Mouse (Mus musculus): ENCODE results near the gene Fars2. TPM values are rescaled to one million over a fixed set of nuclear protein-coding genes. Genes with fewer than 3 reads are reported as not detected.

The Fars2 gene
- polyA plus RNA-seq, 1 experiment from 2014 or later, result 24.6 TPM

GRCm38 (mm10) chr13:36734731-36735571 lies 617.7 kb downstream of the Fars2 start, which contains the start of gene Nrn1:
Nrn1 (minus strand) TSS chr13:36735131.
- Histone ChIP-seq H3K4me2 (peak within 1 kb of the TSS; percentile 71), H3K4me1 (peaks cover 32% of the 10 kb centered on the region), H3K9me3 (replicated peaks) (no peaks in the 10 kb centered on the region), H3K27ac (replicated peaks) (peak within 1 kb of the TSS; percentile 94), H3K27me3 (replicated peaks) (peaks cover 20% of the 10 kb centered on the region), H3K36me3 (no peaks in the 10 kb centered on the region), H3K4me3 (replicated peaks) (peak within 1 kb of the TSS; percentile 46), H3K9ac (replicated peaks) (peak within 1 kb of the TSS; percentile 59)
- ATAC-seq (ENCODE audit: low FRiP score), result peak; percentile 67
- WGBS, result under 1% methylated on average over 50 of the region's 50 CpGs

- no peaks in the 10 kb centered on the region for H3K9me3 ChIP-seq (replicated peaks)
- under 1% methylated on average over 38 of the region's 39 CpGs for WGBS
- peak; percentile 89 for ATAC-seq (ENCODE audit: low FRiP score)
Measured at GRCm38 (mm10) chr13:36735901-36736618, 618.8 kb downstream of the Fars2 start.

GRCm38 (mm10) chr13:36736619-36736996 lies 619.4 kb downstream of the Fars2 start:
- peaks cover 6% of the 10 kb centered on the region; the same call in 1 of the 2 replicates for H3K27me3 ChIP-seq (replicated peaks)
- ATAC-seq (ENCODE audit: low FRiP score), result peak; percentile 29
- H3K9ac ChIP-seq (replicated peaks), result peak overlapping the region; percentile 38
- H3K4me1 ChIP-seq, result peaks cover 28% of the 10 kb centered on the region
- H3K27ac ChIP-seq (replicated peaks), result peak overlapping the region; percentile 94
- no peaks in the 10 kb centered on the region for H3K36me3 ChIP-seq
- H3K4me3 ChIP-seq (replicated peaks), result peak overlapping the region; percentile 46
- 6% methylated on average over 9 of the region's 9 CpGs for WGBS
- H3K4me2 ChIP-seq, result peak overlapping the region; percentile 71
- no peaks in the 10 kb centered on the region for H3K9me3 ChIP-seq (replicated peaks)

More at GRCm38 (mm10) chr13:36735901-36736618, 618.8 kb downstream of the Fars2 start:
- Histone ChIP-seq H3K27me3 (replicated peaks) (peaks cover 12% of the 10 kb centered on the region), H3K4me1 (peaks cover 32% of the 10 kb centered on the region), H3K27ac (replicated peaks) (peak overlapping the region; percentile 94), H3K4me3 (replicated peaks) (peak overlapping the region; percentile 46), H3K9ac (replicated peaks) (peak overlapping the region; percentile 59), H3K4me2 (peak overlapping the region; percentile 71), H3K36me3 (no peaks in the 10 kb centered on the region)

- 62% methylated on average over 2 of the region's 2 CpGs for WGBS
Measured at GRCm38 (mm10) chr13:36750056-36750455, 632.8 kb downstream of the Fars2 start.

GRCm38 (mm10) chr13:36751861-36752260 lies 634.6 kb downstream of the Fars2 start:
- H3K4me1 ChIP-seq, result no peaks in the 10 kb centered on the region
- H3K27me3 ChIP-seq (replicated peaks), result no peaks in the 10 kb centered on the region
- no peak overlapping the region for H3K9ac ChIP-seq (replicated peaks)
- ATAC-seq (ENCODE audit: low FRiP score), result no peak
- H3K4me2 ChIP-seq, result no peak overlapping the region
- H3K4me3 ChIP-seq (replicated peaks), result no peak overlapping the region
- no peaks in the 10 kb centered on the region for H3K9me3 ChIP-seq (replicated peaks)
- H3K27ac ChIP-seq (replicated peaks), result no peak overlapping the region
- H3K36me3 ChIP-seq, result no peaks in the 10 kb centered on the region
- 61% methylated on average over 3 of the region's 3 CpGs for WGBS

More at GRCm38 (mm10) chr13:36750056-36750455, 632.8 kb downstream of the Fars2 start:
- Histone ChIP-seq H3K4me1 (no peaks in the 10 kb centered on the region), H3K9me3 (replicated peaks) (no peaks in the 10 kb centered on the region), H3K9ac (replicated peaks) (no peak overlapping the region), H3K36me3 (no peaks in the 10 kb centered on the region), H3K4me2 (no peak overlapping the region), H3K4me3 (replicated peaks) (no peak overlapping the region), H3K27ac (replicated peaks) (no peak overlapping the region), H3K27me3 (replicated peaks) (no peaks in the 10 kb centered on the region)
- no peak for ATAC-seq (ENCODE audit: low FRiP score)

- Histone ChIP-seq H3K4me2 (no peak overlapping the region), H3K9ac (replicated peaks) (no peak overlapping the region), H3K36me3 (no peaks in the 10 kb centered on the region), H3K4me1 (no peaks in the 10 kb centered on the region), H3K9me3 (replicated peaks) (no peaks in the 10 kb centered on the region), H3K27me3 (replicated peaks) (no peaks in the 10 kb centered on the region), H3K4me3 (replicated peaks) (no peak overlapping the region), H3K27ac (replicated peaks) (no peak overlapping the region)
- no peak for ATAC-seq (ENCODE audit: low FRiP score)
- 30% methylated on average over 2 of the region's 2 CpGs for WGBS
Measured at GRCm38 (mm10) chr13:36766801-36767200, 649.6 kb downstream of the Fars2 start.

Other genes with a start within 250 kb of the Fars2 start
- 7.9 and 12.0 TPM in 2 replicates for gene Rpp40, start 211.1 kb upstream of the Fars2 start, polyA plus RNA-seq (2015; fragmentation: Nextera tagmentation; extraction: Ambion mirVana)
- 0.32 and 0.46 TPM in 2 replicates for gene Ppp1r3g, start 158.6 kb upstream of the Fars2 start, polyA plus RNA-seq (2015; fragmentation: Nextera tagmentation; extraction: Ambion mirVana)
- 35.7 and 41.8 TPM in 2 replicates for gene Lyrm4, start 114 bp downstream of the Fars2 start, polyA plus RNA-seq (2015; fragmentation: Nextera tagmentation; extraction: Ambion mirVana)